Mouse (Mus musculus): Measurements from ENCODE around the gene Cdh1.
"Not testable (repeated sequence)": the region's sequence is repeated elsewhere in the genome, so short reads cannot be mapped to it uniquely, and the experiment has no call there.

Gene Cdh1

DNA sequence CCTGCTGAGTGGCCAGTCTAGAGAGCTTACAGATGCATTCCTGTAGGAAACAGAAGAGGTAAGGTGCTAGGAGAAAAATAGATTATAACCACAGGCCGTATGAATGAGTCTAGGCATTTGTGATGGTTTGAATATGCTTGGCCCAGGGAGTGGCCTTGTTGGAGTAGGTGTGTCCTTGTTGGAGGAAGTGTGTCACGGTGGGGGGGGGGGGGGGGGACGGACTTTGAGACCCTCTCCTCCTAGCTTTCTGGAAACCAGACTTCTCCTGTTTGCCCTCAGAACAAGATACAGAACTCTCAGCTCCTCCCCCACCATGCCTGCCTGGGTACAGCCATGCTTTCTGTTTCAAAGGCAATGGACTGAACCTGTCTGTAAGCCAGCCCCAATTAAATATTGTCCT, 10.7 kb upstream of the Cdh1 start:
- DNase-seq (ENCODE audit: low spot score in 2 of 2), result no peak

DNA sequence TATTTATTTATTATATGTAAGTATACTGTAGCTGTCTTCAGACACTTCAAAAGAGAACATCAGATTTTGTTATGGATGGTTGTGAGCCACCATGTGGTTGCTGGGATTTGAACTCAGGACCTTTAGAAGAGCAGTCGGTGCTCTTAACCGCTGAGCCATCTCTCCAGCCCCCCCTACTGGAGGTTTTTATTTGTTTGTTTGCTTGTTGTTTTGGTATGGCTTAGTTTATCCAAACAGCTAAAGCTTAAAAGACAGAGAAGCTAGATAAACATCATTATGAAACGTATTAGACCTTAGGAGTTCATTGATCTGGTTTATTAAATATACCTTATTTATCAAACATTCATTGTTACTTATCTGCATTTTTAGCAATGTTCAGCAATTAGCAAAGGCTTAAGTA, 7.5 kb upstream of the Cdh1 start:
- not testable (repeated sequence) for DNase-seq (ENCODE audit: low spot score in 2 of 2)

DNA sequence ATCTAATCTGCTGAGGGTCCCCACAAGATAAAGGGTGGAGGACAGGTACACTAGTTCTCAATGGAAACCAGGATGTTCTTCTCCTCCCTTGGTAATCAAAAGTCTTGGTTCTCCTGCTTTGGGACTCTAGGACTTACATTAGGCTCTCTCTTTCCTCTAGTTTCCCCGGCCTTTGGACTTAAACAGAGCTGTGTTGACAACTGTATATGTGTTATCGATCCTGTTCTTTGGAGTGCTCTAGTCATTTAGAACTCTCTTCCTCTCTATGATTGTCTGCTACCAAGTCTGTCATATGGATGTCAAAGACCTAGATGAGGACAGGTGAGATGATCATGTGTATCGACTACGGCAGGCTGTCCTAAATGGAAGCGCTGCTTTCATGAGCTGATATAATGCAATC, 6.1 kb upstream of the Cdh1 start:
- no peak for DNase-seq (ENCODE audit: low spot score in 2 of 2)

DNA sequence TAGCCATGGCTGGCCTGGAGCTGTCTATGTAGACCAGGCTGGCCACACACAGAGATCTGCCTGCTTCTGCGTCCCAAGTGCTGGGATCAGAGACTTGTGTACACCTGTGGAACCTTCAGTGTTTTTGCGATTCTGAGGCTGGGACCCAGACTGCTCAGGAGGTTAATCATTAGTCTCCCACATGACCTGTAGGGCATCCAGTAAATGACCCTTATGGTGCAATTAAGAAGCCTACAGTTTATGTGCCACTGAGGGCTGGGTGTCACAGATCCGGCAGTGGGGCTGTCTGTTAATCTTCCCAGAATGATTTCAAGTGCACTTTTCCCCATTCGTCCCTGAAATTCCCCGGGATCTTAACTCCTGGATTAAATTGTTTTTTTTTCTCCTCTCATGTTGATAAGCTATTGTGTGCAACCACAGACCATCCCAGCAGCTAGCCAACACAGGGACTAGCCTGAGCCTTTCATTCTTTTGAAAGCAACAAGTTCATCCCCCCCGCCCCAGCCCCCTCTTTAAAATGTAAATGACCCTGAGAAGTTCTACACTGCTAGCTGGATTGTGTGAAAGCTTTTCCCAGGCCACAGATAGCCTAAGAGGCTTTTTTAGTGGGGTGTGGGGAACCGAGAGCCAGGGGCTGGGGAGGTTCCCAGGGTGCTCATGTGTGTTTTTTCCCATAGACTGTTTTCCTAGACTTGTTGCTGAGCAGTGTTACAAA, 3.7 kb upstream of the Cdh1 start:
- DNase-seq (ENCODE audit: low spot score in 2 of 2), result no peak

DNA sequence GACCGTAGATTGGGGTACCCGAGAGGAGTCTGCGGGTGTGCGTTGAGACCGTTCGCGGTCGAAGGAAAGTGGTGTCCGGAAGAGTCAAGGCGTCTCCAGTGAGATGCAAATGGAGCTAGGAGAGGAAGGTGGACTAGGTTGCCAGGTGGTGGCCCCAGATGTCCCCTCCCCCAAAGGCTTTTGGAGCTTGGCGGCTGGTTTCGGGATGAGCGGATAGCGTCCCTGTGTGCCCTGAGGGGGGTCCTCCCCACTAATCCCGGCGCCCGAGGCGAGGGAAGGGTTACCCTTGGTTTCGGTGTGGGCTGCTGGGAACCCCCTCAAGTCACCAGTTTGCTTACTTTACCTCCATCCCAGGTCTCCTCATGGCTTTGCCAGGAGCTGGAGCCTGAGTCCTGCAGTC, 782 bp downstream of the Cdh1 start:
- DNase-seq (ENCODE audit: low spot score in 2 of 2), result no peak

DNA sequence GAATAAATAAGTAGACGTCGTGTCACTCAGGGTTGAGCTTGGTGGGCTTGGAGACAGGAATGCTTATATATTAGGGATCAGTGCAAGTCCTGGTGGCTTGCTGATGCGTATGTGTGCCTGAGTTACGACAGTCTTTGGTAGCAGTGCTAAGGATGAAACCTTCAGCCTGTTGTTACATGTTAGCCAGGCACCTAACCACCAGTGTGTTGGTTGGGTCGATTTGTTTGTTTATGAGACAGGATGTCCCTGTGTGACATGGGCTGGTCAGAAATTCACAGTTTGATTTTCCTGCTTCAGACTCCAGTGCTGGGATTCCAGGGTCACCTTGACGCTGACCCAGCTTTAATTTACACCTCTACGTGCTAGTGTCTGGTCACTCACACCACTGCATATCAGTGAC, 2.5 kb downstream of the Cdh1 start:
- no peak for DNase-seq (ENCODE audit: low spot score in 2 of 2)

DNA sequence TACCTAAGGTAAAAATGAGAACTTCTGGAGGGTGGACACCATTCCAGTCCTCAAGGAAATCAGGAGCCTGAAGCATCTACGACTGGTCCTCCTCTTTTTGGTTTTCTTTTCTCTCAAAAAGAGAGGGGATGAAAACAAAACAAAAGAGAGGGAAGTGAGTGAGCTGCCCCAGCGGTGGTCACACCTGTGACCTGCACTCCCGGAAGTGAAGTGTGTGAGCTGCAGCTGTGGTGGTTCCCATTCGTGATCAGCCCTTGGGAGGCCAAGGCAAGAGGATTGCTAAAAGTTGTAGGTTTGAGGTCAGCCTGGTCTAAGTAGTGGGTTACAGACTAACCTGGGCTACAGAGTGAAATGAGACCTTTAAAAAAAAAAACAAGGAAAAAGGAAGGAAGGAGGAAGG, 3.0 kb downstream of the Cdh1 start:
- no peak for DNase-seq (ENCODE audit: low spot score in 2 of 2)

DNA sequence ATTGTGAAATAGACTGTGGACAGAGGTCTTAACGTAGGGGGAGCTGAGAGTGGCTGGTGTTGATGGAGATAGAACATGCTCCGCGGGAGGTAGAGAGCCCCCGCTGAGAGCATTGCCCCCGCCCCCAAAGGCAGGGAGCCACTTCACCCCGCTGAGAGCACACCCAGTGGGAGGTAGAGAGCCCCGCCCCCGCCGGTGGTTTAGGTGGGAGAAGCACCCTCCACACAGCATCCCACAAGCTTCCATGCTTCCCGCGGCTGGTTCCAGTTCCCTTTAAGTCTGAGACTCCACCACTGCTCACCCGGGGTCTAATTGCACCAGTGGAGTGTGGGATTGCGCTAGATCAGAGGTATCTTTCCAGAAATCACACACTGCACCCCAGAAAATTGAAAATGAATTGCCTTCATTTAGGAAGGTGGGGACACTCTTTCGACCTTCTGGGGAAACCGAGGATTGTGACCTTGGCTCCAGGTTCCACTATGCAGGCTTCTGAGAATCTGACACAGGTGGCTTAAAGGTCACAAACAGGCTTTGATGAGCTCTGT, 3.5 kb downstream of the Cdh1 start:
- no peak for DNase-seq (ENCODE audit: low spot score in 2 of 2)

DNA sequence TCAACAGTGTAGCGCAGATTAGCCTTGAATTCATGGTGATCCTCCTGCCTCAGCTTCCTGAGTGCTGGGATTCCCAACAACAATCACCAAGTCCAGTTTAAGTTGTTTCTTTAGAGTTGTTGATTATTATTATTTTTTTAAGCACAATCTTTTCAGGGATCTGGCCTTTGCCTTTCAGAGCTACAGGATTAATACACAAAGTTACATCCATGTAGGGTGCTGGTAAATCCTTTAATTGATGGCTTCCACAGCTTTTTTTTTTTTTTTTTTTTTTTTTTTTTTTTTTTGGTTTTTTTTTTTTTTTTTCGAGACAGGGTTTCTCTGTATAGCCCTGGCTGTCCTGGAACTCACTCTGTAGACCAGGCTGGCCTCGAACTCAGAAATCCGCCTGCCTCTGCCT, 4.6 kb downstream of the Cdh1 start:
- DNase-seq (ENCODE audit: low spot score in 2 of 2), result not testable (repeated sequence)

DNA sequence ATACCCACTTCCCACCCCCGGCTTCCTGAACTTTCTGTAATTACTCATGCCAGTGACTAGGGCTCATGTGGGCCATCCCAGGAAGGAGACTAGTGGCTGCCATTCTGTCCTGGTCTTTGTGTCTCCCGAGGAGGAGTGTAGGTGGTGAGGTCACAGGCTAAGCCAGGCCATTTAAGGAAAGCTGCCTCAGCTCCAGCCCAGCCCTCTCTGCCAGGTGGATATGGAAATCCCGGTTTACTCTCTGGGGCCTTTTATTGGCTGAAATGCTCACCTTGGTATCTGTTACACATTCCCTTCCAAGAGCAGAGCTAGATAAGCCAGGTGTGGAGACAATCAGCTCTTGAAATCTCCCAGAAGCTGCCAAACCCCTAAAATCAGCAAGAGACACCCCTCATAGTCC, 5.3 kb downstream of the Cdh1 start:
- DNase-seq (ENCODE audit: low spot score in 2 of 2), result no peak

DNA sequence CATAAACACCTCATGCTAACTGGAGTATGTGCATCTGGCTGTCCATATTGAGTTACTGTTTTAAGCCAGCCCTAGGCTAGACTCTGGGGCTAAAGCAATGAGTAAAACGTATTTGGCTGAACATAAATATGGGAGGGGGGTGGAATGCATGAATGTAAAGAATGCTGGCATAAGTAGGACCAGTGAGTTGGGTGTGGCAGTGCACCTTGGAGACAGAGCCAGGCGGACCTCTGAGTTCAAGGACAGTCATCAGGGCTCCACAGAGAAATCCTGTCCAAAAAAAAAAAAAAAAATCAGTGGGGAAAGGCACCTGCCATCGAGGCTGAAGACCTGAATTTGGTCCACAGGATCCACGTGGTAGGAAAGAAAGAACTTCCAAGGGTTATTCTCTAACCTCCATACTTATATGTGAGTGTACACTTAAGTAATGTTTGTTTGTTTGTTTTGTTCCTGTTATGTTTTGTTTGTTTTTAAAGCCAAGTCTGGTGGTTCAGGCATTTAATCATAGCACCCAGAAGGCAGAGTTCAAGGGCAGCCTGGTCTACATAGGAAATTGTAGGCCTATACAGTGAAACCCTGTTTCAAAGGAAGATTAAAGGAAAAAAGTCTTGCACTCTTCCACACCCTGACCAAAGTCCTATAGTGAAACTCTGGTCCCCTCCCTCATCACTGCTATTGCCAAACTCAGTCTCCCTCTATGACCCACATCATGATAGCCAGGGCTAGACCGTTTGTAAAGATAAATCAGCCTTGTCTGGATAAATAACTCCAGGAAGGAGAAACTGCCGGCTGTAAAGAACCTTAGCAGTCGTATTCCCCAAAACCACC, 6.1 kb downstream of the Cdh1 start:
- no peak for DNase-seq (ENCODE audit: low spot score in 2 of 2)

DNA sequence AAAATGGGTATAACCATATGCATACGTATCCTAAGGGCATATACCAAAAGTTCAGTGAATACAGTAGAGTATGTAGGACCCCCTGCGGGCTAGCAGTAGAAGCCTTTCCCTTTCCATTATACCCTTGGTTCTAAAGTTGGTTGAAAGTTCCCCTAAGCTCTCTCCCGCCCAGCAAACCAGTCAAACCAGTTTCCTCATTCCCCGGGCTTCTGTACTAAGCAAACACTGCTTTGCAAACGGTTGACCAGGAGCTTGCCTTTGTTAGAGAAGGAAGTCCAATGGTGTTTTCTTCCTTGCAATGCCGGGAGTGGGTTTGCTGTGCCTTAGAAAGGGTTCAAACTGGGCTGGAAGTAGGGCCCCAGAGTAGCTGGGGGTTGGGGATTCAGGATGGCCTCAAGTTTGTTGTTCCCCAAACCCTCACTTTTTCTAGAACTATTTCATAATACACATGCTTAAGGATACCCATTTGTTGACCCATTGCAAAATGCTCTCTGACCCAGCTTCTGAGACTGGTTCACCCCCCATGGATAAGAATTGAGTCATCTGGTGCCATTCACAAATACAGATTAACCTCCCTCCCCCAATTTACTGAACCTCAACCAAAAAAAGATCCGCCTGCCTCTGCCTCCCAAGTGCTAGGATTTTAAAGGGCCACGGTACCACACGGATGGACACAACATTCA, 7.9 kb downstream of the Cdh1 start:
- DNase-seq (ENCODE audit: low spot score in 2 of 2), result no peak

DNA sequence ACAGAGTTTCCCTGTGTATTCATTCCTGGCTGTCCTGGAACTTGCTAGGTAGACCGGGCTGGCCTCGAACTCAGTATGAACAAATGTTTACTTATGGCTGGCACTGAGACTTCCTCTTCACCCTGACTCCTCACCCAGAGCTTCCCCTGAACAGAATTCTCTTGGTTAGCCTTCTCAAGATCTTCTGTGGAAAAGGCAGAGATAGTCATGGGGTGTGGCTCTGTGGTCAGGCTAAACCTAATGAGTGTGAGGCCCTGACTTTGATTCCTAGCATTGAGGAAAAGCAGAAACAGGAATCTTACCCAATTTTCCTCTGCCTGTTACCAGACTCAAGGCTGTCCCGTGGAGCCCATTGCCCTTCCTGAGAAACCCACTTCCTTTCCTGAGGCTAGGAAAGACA, 8.9 kb downstream of the Cdh1 start:
- DNase-seq (ENCODE audit: low spot score in 2 of 2), result no peak

DNA sequence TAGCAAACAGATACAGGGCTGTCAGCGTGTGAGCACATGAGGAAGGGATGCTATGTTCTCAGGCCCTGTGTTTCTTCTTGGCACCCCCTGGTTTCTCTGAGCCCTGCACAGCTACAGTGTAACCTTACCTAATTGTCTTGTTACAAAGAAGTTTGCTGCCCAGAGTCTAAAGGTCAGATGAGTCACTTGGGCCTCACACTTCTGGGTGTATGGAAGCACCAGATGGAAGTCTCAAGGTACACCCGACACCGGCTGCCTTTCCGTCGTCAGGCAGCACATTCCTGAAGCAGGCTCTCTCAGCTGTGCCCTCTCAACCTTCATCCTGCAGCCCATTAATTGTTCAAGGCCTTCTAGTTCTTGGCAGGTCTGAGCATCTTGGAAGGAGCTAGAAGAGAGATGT, 11.6 kb downstream of the Cdh1 start:
- DNase-seq (ENCODE audit: low spot score in 2 of 2), result no peak

DNA sequence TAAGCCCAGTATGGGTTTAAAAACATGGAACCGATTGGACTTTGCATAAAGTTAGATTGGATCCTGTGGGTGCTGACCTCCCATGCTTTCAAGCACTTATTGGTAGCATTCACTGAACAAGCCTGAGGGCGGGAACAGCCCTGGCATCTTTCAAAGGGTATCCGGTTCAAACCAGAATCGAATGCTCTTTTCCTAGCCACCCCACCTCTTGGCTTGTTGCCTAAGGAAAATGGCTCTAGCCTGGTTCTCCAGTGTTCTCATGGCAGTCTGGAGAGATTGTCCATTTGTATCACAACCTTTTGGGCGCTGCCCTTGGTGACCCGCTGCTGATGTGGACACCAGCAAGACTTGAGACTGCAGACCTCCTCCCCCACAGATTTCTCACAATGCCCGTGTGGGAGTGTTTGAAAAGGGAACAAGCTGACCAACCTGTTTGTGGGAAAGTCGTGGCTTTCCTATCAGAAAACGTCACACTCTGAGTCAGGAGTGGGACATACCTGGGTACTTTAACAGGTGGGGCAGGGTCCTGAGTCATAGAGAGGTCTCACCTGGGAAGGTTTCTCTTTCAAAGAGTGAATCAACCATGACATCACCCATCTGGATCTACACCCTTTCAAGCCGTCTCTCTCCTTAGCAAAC, 12.6 kb downstream of the Cdh1 start:
- DNase-seq (ENCODE audit: low spot score in 2 of 2), result no peak

DNA sequence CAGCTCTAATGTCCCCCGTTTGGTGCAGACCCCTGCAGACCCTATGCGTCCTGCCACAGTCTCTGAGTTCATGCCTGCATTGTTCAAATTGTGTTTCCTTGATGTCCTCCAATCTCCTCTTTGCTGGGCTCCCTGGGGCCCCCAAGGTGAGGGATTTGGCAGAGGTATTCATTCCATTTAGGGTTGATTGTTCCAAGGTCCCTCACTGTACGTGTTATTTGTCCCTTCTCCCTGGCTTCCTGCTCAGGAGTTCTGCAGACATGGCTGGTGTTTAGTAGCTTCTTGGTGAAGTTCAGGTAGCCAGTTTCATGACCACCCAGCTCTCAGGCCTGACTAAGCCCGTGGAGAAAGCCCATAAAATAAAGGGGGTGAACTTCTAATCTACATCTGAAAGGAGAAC, 13.5 kb downstream of the Cdh1 start:
- no peak for DNase-seq (ENCODE audit: low spot score in 2 of 2)

DNA sequence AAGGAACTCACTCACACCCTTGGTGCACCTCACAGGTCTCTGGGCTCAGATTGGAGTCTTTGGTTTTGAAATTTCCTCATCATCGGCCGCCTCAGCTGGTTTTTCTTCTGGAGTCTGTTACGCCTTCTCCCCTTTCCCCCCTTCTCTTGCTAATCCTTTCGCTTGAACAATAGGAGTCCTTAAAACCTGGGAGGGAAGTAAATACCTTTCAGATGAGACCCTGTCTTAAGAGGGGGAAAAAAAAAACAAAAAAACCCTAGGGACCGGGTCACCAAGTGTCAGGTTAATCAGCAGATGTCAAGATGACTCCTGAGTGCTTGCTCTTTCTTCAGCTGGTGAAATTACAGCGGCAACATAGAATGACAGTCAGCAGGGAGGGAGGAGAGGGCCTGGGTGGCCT, 14.0 kb downstream of the Cdh1 start:
- no peak for DNase-seq (ENCODE audit: low spot score in 2 of 2)

DNA sequence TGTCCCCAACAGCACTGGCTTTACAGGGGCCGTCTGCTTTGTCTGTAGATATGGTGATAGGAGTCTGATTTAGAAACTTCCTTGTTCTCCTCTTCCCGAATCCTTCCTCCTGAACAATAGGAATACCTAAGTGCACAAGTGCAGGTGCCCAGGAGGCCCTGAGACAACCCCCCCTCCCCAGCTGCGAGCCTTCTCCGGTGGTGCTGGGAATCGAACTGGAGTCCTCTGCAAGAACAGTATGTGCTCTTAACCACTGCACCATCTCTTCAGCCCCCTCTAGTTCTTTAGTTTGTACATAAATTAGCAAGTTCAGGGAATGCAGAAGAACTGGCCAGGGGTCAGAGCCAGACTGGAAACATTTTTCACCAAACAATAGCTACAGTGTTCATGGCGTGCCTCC, 14.7 kb downstream of the Cdh1 start:
- DNase-seq (ENCODE audit: low spot score in 2 of 2), result no peak

DNA sequence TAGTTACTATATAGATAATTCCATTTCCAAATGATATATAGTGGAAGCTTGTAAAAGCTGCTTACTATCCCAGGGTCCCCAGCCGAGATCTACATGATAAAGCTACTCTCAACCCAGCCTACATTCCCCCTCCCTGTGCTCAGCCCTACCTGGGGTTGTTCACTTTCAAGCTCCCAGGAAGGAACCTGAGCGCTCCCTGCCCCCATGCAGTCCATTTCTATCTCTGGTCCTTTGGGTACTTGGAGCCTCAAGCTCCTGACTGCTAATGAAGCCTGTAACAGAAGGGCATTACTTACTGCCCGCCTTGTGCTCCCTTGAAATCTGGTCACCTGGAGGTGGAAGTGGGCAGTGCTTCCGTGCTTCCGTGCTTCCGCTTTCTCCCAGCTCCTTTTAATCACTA, 15.2 kb downstream of the Cdh1 start:
- DNase-seq (ENCODE audit: low spot score in 2 of 2), result no peak

DNA sequence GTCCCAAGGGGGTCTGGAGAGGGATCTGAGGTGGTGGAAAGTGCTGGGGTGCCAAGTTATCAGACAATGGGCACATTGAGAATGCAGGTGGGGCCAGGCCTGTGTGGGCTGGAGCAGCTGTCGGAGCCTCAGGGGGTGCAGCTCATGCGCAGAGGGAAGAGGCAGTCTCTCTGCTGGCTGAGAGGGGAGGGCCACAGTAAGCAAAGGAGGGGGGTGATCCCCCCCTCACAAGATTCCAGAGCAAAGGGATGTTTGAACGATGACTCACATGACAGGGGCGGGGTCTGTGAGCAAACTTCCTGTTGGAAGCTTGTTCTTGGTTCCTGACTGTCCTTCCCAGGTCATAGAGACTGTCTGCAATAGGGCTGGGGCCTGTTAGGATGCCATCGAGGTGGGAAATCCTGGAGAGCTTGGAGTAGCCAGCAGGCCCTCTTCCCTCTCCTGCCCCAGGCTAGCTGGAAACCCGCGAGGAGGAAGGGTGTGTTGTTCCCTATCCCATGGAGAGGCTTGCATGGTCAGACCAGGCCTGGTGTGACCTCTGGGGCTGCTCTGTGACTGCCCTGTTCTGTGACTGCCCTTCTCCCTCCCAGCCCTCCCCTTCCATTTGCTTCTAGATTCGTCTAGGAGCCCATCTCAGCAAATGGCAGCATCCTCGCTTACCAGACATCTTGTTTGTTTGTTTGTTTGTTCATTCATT, 16.5 kb downstream of the Cdh1 start:
- no peak for DNase-seq (ENCODE audit: low spot score in 2 of 2)

DNA sequence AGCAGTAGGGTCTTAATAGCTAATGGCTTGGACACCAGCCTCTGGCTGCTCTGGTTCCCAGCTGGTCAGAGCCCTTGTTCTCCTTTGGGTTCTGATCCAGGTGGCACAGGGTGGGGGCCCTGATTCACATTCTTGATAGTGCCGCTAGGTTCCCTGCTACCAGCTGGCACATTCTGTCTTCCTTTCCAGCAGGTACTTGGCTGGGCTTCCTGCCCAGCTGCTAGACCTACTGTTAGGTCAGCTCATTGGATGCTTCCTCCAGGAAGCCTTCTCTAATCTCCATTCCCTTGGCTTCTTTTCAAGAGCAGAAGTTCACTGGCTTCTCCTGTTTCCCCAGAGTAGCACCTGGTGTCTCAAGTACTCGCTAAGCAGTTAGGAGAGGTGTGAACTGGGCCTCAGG, 17.3 kb downstream of the Cdh1 start:
- DNase-seq (ENCODE audit: low spot score in 2 of 2), result no peak

DNA sequence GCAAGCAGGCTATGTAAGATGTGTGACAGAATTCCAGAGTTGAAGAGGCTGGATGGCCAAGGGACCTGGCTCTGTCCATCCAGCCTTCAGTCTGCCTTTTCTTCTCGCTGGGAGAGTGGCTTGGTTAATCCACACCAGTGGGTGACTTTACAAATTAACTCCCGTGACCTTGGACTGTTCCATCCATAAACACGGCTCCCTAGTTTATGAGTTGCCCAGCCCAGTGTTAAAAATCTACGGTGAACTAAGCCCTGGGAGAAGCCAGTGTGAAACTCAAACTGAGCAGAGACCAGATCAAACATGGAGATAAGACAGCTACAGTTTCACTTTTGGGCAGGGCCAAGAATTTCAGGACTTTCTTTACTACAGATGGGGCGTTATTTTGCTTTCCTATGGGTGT, 19.9 kb downstream of the Cdh1 start:
- DNase-seq (ENCODE audit: low spot score in 2 of 2), result no peak
